Mouse (Mus musculus): ENCODE data around the gene Siah1a.

- TF ChIP-seq POLR2A (IDR thresholded peaks at IDR 0.05; ENCODE audit: control insufficient read depth, extremely low read depth, insufficient read depth, low read length, poor library complexity) (no peak), CTCF (IDR thresholded peaks at IDR 0.05; ENCODE audit: borderline replicate concordance, control insufficient read depth, extremely low read depth, insufficient read depth, low read length, poor library complexity) (no peak)
Observed at GRCm38 (mm10) chr8:86707873-86708272, 37.9 kb downstream of the Siah1a start.
